Mouse (Mus musculus): ENCODE measurements around the gene Grb2. TPM values are rescaled to one million over a fixed set of nuclear protein-coding genes. Genes with fewer than 3 reads are reported as not detected.

Grb2 gene
- polyA plus RNA-seq, 1 experiment: 42.6 TPM

GRCm38 (mm10) chr11:115640978-115641663, 67.3 kb downstream of the Grb2 start:
- no peak for TF ChIP-seq CTCF (conservative IDR thresholded peaks at IDR 0.05; ENCODE audit: insufficient read depth, insufficient read length, low read depth, low read length)
- no peak for TF ChIP-seq POLR2A (IDR thresholded peaks at IDR 0.05; ENCODE audit: low read depth, low read length)
- no peak overlapping the region for H3K27ac ChIP-seq (ENCODE audit: insufficient read depth, low read depth, low read length)
- no peaks in the 10 kb centered on the region for H3K27me3 ChIP-seq (replicated peaks; ENCODE audit: control insufficient read depth, insufficient read depth, low read length)
- H3K36me3 ChIP-seq (ENCODE audit: control insufficient read depth, insufficient read depth, low read length): no peaks in the 10 kb centered on the region
- H3K4me3 ChIP-seq (ENCODE audit: insufficient read depth, low read depth, low read length): no peak overlapping the region
- H3K4me1 ChIP-seq (ENCODE audit: control insufficient read depth, insufficient read depth, low read length): no peaks in the 10 kb centered on the region
- no peak for DNase-seq
- 51% methylated on average over 14 of the region's 14 CpGs for WGBS

DNA sequence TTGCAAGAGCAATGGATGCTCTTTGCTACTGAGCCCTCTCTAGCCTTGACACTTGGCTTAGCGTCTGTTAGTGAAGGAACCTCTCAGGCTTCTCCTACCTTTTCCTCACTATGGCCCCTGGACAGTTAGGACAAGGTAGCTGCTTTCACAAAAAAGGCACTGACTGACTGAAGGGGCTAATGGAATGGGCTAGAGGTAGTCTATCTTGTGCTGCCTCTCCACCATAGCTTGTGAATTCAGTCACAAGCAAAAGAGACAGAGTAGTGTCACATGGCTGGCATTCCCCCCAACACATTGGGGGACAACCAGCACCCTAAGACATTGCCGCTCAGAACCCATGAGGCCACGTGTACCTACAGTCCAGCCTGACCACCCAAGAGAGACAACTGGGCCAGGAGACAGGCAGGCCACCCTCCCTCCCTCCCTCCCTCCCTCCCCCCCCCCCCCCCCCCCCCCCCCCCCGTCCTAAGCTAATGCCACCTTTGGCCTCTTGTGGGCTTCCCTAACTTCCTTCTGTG, 68.0 kb downstream of the Grb2 start:
- H3K27ac ChIP-seq (ENCODE audit: insufficient read depth, low read depth, low read length): no peak overlapping the region

GRCm38 (mm10) chr11:115639540-115639939, 68.9 kb downstream of the Grb2 start:
- no peak overlapping the region for H3K27ac ChIP-seq (ENCODE audit: insufficient read depth, low read depth, low read length)
- WGBS: 84% methylated on average over 4 of the region's 4 CpGs
- no peaks in the 10 kb centered on the region for H3K4me1 ChIP-seq (ENCODE audit: control insufficient read depth, insufficient read depth, low read length)
- no peak for DNase-seq
- H3K27me3 ChIP-seq (replicated peaks; ENCODE audit: control insufficient read depth, insufficient read depth, low read length): no peaks in the 10 kb centered on the region
- H3K36me3 ChIP-seq (ENCODE audit: control insufficient read depth, insufficient read depth, low read length): no peaks in the 10 kb centered on the region
- H3K4me3 ChIP-seq (ENCODE audit: insufficient read depth, low read depth, low read length): no peak overlapping the region
- TF ChIP-seq CTCF (conservative IDR thresholded peaks at IDR 0.05; ENCODE audit: insufficient read depth, insufficient read length, low read depth, low read length) (no peak), POLR2A (IDR thresholded peaks at IDR 0.05; ENCODE audit: low read depth, low read length) (no peak)

More for the DNA sequence above, 68.0 kb downstream of the Grb2 start:
- TF ChIP-seq POLR2A (IDR thresholded peaks at IDR 0.05; ENCODE audit: low read depth, low read length) (no peak), CTCF (conservative IDR thresholded peaks at IDR 0.05; ENCODE audit: insufficient read depth, insufficient read length, low read depth, low read length) (no peak)
- Histone ChIP-seq H3K36me3 (ENCODE audit: control insufficient read depth, insufficient read depth, low read length) (no peaks in the 10 kb centered on the region), H3K4me3 (ENCODE audit: insufficient read depth, low read depth, low read length) (no peak overlapping the region), H3K4me1 (ENCODE audit: control insufficient read depth, insufficient read depth, low read length) (no peaks in the 10 kb centered on the region), H3K27me3 (replicated peaks; ENCODE audit: control insufficient read depth, insufficient read depth, low read length) (no peaks in the 10 kb centered on the region)
- DNase-seq: no peak
- WGBS: 79% methylated on average over 3 of the region's 4 CpGs

DNA sequence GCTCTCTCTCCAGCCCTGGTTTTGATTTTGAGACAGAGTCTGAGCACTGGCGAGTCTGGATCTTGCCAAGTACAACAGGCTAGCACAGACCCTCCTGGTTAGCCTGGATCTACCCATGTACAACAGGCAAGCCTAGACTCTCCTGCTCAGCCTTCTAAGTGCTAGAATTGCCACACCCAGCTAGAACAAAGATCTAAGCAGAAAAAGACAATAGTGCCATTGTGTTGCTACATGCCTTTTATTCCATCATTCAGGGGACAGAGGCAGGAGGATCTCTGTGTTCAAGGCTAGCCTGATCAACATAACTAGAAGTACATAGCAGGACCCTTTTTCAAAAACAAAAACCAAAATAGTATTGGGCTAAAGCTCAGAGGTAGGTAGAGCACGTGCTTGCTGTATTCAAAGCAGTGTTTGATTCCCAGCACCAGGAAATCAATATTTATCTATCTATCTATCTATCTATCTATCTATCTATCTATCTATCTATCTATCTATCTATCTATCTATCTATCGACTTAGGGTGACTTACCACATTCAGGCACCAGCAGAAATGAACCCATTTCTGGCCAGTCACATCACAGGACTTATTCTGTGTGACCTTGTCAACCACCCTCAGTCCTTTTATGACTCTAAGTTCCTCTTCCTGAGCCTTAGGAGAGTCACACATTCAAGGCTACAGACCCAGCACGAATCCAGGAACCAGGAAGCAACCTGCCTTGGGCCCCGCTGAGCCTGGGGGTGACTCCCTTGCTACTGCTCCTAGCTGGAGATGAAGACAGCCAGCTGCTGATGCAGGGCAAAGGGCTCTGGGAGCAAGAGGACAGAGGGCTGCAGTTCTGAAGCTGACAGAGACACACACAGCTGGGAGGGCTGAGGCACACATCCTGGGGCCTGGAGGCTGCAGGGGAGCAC, 69.6 kb downstream of the Grb2 start:
- no peak overlapping the region for H3K27ac ChIP-seq (ENCODE audit: insufficient read depth, low read depth, low read length)
- WGBS: 64% methylated on average over 5 of the region's 5 CpGs
- no peaks in the 10 kb centered on the region for H3K36me3 ChIP-seq (ENCODE audit: control insufficient read depth, insufficient read depth, low read length)
- no peak for TF ChIP-seq CTCF (conservative IDR thresholded peaks at IDR 0.05; ENCODE audit: insufficient read depth, insufficient read length, low read depth, low read length)
- no peak for TF ChIP-seq POLR2A (IDR thresholded peaks at IDR 0.05; ENCODE audit: low read depth, low read length)
- no peaks in the 10 kb centered on the region for H3K4me1 ChIP-seq (ENCODE audit: control insufficient read depth, insufficient read depth, low read length)
- no peaks in the 10 kb centered on the region for H3K27me3 ChIP-seq (replicated peaks; ENCODE audit: control insufficient read depth, insufficient read depth, low read length)
- no peak for DNase-seq
- no peak overlapping the region for H3K4me3 ChIP-seq (ENCODE audit: insufficient read depth, low read depth, low read length)

DNA sequence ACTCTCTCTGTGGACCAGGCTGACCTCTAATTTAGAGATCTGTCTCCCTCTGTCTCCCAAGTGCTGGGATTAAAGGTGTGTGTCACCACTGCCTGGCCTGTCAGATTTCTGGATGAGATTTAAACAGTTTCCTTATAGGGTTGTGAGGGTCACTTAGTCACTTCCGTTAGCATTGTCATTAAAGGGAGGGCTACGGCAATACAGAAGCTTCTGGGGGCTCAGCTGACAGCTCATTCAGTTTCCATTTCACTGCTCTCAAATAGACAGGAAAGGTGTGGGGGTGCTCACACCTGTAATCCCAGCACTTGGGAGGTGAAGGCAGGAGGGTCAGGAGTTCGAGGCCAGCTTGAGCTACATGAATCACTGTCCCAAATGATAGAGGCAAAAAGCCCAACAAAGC, 71.4 kb downstream of the Grb2 start:
- no peak for DNase-seq
- Histone ChIP-seq H3K36me3 (ENCODE audit: control insufficient read depth, insufficient read depth, low read length) (no peaks in the 10 kb centered on the region), H3K4me3 (ENCODE audit: insufficient read depth, low read depth, low read length) (no peak overlapping the region), H3K27me3 (replicated peaks; ENCODE audit: control insufficient read depth, insufficient read depth, low read length) (no peaks in the 10 kb centered on the region), H3K4me1 (ENCODE audit: control insufficient read depth, insufficient read depth, low read length) (no peaks in the 10 kb centered on the region), H3K27ac (ENCODE audit: insufficient read depth, low read depth, low read length) (no peak overlapping the region)
- TF ChIP-seq CTCF (conservative IDR thresholded peaks at IDR 0.05; ENCODE audit: insufficient read depth, insufficient read length, low read depth, low read length) (no peak), POLR2A (IDR thresholded peaks at IDR 0.05; ENCODE audit: low read depth, low read length) (no peak)
- WGBS: 67% methylated on average over 3 of the region's 3 CpGs

- TF ChIP-seq CTCF (conservative IDR thresholded peaks at IDR 0.05; ENCODE audit: insufficient read depth, insufficient read length, low read depth, low read length) (no peak), POLR2A (IDR thresholded peaks at IDR 0.05; ENCODE audit: low read depth, low read length) (no peak)
- WGBS: 69% methylated on average over 8 of the region's 8 CpGs
- DNase-seq: no peak
- H3K4me1 ChIP-seq (ENCODE audit: control insufficient read depth, insufficient read depth, low read length): no peaks in the 10 kb centered on the region; the same call in 1 of the 2 replicates
- no peak overlapping the region for H3K4me3 ChIP-seq (ENCODE audit: insufficient read depth, low read depth, low read length)
- H3K27me3 ChIP-seq (replicated peaks; ENCODE audit: control insufficient read depth, insufficient read depth, low read length): no peaks in the 10 kb centered on the region
- H3K27ac ChIP-seq (ENCODE audit: insufficient read depth, low read depth, low read length): no peak overlapping the region
- H3K36me3 ChIP-seq (ENCODE audit: control insufficient read depth, insufficient read depth, low read length): no peaks in the 10 kb centered on the region
These were observed 72.9 kb downstream of the Grb2 start for GRCm38 (mm10) chr11:115635484-115635883.

GRCm38 (mm10) chr11:115635041-115635440, 73.4 kb downstream of the Grb2 start:
- Histone ChIP-seq H3K36me3 (ENCODE audit: control insufficient read depth, insufficient read depth, low read length) (no peaks in the 10 kb centered on the region), H3K27me3 (replicated peaks; ENCODE audit: control insufficient read depth, insufficient read depth, low read length) (no peaks in the 10 kb centered on the region), H3K4me1 (ENCODE audit: control insufficient read depth, insufficient read depth, low read length) (no peaks in the 10 kb centered on the region; the same call in 1 of the 2 replicates), H3K27ac (ENCODE audit: insufficient read depth, low read depth, low read length) (no peak overlapping the region), H3K4me3 (ENCODE audit: insufficient read depth, low read depth, low read length) (no peak overlapping the region)
- no peak for DNase-seq
- 86% methylated on average over 8 of the region's 8 CpGs for WGBS
- TF ChIP-seq POLR2A (IDR thresholded peaks at IDR 0.05; ENCODE audit: low read depth, low read length) (no peak), CTCF (conservative IDR thresholded peaks at IDR 0.05; ENCODE audit: insufficient read depth, insufficient read length, low read depth, low read length) (no peak)
